Mouse (Mus musculus) limb, embryonic 14.5 days (tissue): ENCODE measurements around the gene Tlk1. TPM values are rescaled to one million over a fixed set of nuclear protein-coding genes. Genes with fewer than 3 reads are reported as not detected.

Experiments used
- ATAC-seq: fragments of 200-750 bp; cut with Nextera tagmentation; 2 replicates; pipeline ENCODE4 v1.8.0; 2017; ENCODE audit warnings: low read depth, moderate number of reproducible peaks, moderate TSS enrichment; ENCODE audit not compliant: low FRiP score
- DNase-seq: peaks from one replicate; pipeline ENCODE4 v3.0.0-alpha.2; 2015; ENCODE audit warnings: low spot score
- H3K27ac ChIP-seq: fragments of 300-500 bp; sonication (generic); replicated peaks from 2 replicates; pipeline ENCODE4 v1.5.1; 2014; ENCODE audit warnings: low read depth, mild to moderate bottlenecking, low read length, moderate library complexity, mixed read lengths
- H3K27me3 ChIP-seq: fragments of 300-500 bp; sonication (generic); 2 replicates; pipeline ENCODE4 v1.6.1; 2014; ENCODE audit warnings: low read length, mixed read lengths; ENCODE audit not compliant: control insufficient read depth, insufficient read depth
- H3K36me3 ChIP-seq: fragments of 300-500 bp; sonication (generic); 2 replicates; pipeline ENCODE4 v1.6.1; 2014; ENCODE audit warnings: mild to moderate bottlenecking, low read length, moderate library complexity, mixed read lengths; ENCODE audit not compliant: control insufficient read depth, insufficient read depth
- H3K4me1 ChIP-seq: fragments of 300-500 bp; sonication (generic); 2 replicates; pipeline ENCODE4 v1.6.1; 2014; ENCODE audit warnings: antibody characterized with exemption, low read length, mixed read lengths; ENCODE audit not compliant: control insufficient read depth, insufficient read depth
- H3K4me2 ChIP-seq: fragments of 300-500 bp; sonication (generic); replicated peaks from 2 replicates; pipeline ENCODE4 v1.6.1; 2014; ENCODE audit warnings: low read depth, mild to moderate bottlenecking, low read length, moderate library complexity; ENCODE audit not compliant: severe bottlenecking
- H3K4me3 ChIP-seq: fragments of 300-500 bp; sonication (generic); replicated peaks from 2 replicates; pipeline ENCODE4 v1.5.1; 2014; ENCODE audit warnings: low read length
- H3K9ac ChIP-seq: fragments of 300-500 bp; sonication (generic); 2 replicates; pipeline ENCODE4 v1.6.1; 2014; ENCODE audit warnings: mild to moderate bottlenecking, low read depth, low read length, moderate library complexity; ENCODE audit not compliant: severe bottlenecking
- H3K9me3 ChIP-seq: fragments of 300-500 bp; sonication (generic); 2 replicates; pipeline ENCODE4 v1.6.1; 2016; ENCODE audit warnings: low read length; ENCODE audit not compliant: control insufficient read depth
- POLR2A ChIP-seq: fragments of 200-500 bp; IDR thresholded peaks from 2 replicates; pipeline ENCODE4 v1.8.0; 2012; ENCODE audit warnings: inconsistent platforms, mild to moderate bottlenecking, moderate library complexity, borderline replicate concordance; ENCODE audit not compliant: insufficient read depth, insufficient read length; ENCODE audit errors: extremely low read depth
- WGBS: fragments of 180-500 bp; shearing (Covaris S2); extraction: QIAGEN DNeasy Blood & Tissue Kit; methylation state at CpG from one replicate; pipeline ENCODE4 v1.1.7; 2014; 5-methylcytosine and 5-hydroxymethylcytosine counted together
- polyA plus RNA-seq, 2 experiments: library from polyadenylated mRNA; depleted of rRNA in 1 of 2; stranded (reverse) in 1 of 2; unstranded in 1 of 2; fragments of >200 nt; fragmentation: Nextera tagmentation in 1 of 2; extraction: Ambion mirVana in 1 of 2; gene quantifications; 2 replicates each; pipeline versions ENCODE4 v1.2.1 to v1.2.3; 2012 to 2014

The Tlk1 gene
- polyA plus RNA-seq, 2 experiments = 34.1 to 39.1 TPM

DNA sequence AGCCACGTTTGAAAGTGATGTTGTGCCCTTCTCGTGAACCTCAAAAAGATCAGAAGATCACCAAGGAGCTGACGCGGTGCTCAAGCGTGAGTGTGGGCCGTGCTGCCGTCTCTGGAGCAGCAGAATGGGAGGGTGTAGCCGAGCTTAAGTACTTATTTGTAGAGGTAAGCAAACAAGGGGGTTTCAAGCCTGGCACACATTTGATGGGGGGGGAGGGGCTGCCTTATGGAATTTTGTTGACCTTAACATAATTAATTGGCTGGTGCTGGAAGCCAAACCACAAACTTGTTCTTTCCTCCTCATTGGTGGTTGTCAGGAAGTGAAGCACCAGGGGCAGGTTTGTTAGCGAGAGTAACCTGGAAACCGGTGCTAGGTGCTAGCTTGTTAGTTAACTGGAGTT lies 129.8 kb downstream of the Tlk1 start:
- no peaks in the 10 kb centered on the region for H3K27me3 ChIP-seq
- WGBS = 75% methylated on average over 10 of the region's 10 CpGs
- DNase-seq = no peak
- peaks cover 28% of the 10 kb centered on the region for H3K36me3 ChIP-seq
- no peak overlapping the region for H3K4me2 ChIP-seq
- no peak for TF ChIP-seq POLR2A
- H3K9ac ChIP-seq = no peak overlapping the region
- H3K9me3 ChIP-seq = no peaks in the 10 kb centered on the region
- H3K4me3 ChIP-seq = no peak overlapping the region
- no peaks in the 10 kb centered on the region for H3K4me1 ChIP-seq
- no peak for ATAC-seq
- H3K27ac ChIP-seq = no peak overlapping the region

DNA sequence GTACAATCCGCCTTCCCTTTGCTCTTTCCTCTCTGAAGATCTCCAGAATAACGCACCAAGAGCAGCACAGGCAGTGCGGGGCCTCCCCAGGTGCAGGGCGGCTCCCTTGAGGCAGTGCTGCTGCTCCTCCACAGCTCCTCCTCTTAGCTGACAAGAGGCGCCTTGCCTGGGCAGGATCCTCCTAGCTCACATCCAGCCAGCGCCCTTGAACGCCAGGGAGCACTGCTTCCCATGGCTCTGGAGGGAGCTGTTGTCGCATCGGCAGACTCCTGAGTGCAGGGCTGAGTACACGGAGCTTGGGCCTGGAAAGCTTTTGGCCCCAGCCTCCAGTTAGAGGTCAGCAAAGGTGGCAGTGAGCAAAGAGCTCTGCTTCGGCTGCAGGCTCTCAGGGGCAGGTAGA lies 135.3 kb downstream of the Tlk1 start:
- Histone ChIP-seq H3K9ac (no peak overlapping the region), H3K27me3 (no peaks in the 10 kb centered on the region), H3K4me2 (no peak overlapping the region), H3K9me3 (no peaks in the 10 kb centered on the region), H3K4me1 (no peaks in the 10 kb centered on the region), H3K4me3 (no peak overlapping the region), H3K27ac (no peak overlapping the region), H3K36me3 (peaks cover 82% of the 10 kb centered on the region)
- 78% methylated on average over 11 of the region's 11 CpGs for WGBS
- DNase-seq (no peak), ATAC-seq (no peak)
- no peak for TF ChIP-seq POLR2A

DNA sequence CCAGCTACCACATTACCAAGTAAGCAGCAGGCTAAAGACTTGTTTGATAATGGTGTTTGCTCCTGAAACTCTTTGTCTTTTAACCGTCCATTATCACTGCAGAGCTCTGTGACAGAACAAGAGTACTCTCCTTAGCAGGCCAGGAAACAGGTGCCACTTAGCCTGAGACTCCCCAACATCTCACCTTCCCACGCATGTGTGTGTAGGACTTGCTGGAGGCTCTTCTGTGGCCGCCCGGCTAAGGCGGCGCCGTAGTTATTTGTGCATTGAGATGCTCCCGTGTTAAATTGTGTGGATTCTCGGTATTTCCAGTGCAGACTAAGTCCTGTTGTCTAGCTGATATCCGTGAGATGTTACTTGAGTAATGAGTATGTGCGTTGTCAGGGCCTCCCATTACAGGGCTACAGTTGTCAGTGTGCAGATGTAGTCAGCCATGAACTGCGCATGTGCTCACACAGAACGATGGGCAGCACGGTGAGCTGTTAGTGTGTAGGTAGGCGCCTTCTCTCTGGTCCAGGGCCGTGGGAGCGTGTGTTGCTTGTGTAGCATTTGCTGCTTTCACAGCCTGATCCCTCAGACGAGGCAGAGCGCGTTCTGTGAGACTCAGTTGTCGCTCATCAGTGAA lies 137.0 kb downstream of the Tlk1 start:
- Histone ChIP-seq H3K27ac (no peak overlapping the region), H3K9ac (no peak overlapping the region), H3K4me1 (no peaks in the 10 kb centered on the region), H3K4me3 (no peak overlapping the region), H3K36me3 (peaks cover 95% of the 10 kb centered on the region), H3K9me3 (no peaks in the 10 kb centered on the region), H3K27me3 (no peaks in the 10 kb centered on the region), H3K4me2 (no peak overlapping the region)
- DNase-seq (no peak), ATAC-seq (no peak)
- TF ChIP-seq POLR2A = no peak
- WGBS = 94% methylated on average over 21 of the region's 21 CpGs

DNA sequence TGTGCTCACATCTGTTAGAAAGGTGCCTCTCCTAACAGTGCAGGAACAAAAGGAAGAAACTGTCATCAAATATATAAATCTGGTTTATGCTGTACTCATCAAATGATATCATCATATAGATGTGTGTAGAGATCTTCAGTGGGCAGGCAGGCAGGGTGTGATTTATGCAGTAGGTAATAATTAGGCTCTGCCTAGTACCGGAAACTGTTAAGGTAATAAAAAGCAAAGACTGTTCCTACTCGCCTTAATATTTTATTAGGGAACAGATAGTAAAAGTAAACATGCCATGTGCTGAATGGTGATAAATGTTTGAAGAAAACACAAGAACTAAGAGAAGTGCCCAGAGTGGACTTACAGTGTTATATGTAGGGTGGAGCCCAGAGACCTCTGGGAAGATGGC lies 143.2 kb downstream of the Tlk1 start:
- Histone ChIP-seq H3K27ac (no peak overlapping the region), H3K9me3 (no peaks in the 10 kb centered on the region), H3K36me3 (peaks cover 92% of the 10 kb centered on the region), H3K4me1 (no peaks in the 10 kb centered on the region), H3K9ac (no peak overlapping the region), H3K4me3 (no peak overlapping the region), H3K27me3 (no peaks in the 10 kb centered on the region), H3K4me2 (no peak overlapping the region)
- 38% methylated on average over 2 of the region's 2 CpGs for WGBS
- no peak for ATAC-seq
- no peak for DNase-seq
- TF ChIP-seq POLR2A = no peak

DNA sequence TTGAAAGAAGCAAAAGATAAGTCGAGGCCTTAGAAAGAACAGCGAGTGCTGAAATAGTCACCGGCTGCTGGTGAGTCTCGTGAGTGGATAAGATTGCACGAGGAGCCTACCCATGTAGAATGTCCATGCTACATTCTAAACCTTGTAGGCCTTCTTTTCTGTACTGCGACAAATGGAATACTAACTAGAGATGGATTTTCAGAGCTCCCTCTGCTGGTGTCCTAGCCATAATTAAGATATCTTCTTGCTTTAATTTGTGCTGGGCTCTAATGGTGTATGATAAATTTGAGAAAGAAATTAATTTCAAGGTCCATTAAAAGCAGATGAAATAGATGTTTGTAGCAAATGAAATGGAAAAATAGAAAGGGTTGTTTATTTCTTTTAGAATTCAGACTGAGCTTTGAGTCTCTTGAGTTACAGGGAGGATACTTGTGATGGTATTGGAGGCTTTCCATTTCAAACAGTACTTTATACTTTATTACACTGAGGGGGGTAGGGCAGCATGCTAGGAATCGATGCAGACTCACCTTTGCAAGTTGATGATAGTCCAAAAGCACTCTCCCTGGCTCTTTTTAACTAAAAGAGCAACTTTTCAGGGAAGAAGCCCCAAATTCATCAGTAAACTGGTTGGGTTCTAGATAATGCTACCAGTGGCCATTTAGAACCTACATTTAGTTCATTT lies 151.9 kb downstream of the Tlk1 start:
- whole genome bisulfite sequencing = 86% methylated on average over 7 of the region's 7 CpGs
- no peak for TF ChIP-seq POLR2A
- no peaks in the 10 kb centered on the region for H3K4me1 ChIP-seq
- H3K27me3 ChIP-seq = no peaks in the 10 kb centered on the region
- no peak overlapping the region for H3K4me2 ChIP-seq
- no peak overlapping the region for H3K9ac ChIP-seq
- ATAC-seq (no peak), DNase-seq (no peak)
- H3K4me3 ChIP-seq = no peak overlapping the region
- no peaks in the 10 kb centered on the region for H3K9me3 ChIP-seq
- H3K27ac ChIP-seq = no peak overlapping the region
- H3K36me3 ChIP-seq = peaks cover 9% of the 10 kb centered on the region
